Mouse (Mus musculus): ENCODE data around the gene Gli3.

DNA sequence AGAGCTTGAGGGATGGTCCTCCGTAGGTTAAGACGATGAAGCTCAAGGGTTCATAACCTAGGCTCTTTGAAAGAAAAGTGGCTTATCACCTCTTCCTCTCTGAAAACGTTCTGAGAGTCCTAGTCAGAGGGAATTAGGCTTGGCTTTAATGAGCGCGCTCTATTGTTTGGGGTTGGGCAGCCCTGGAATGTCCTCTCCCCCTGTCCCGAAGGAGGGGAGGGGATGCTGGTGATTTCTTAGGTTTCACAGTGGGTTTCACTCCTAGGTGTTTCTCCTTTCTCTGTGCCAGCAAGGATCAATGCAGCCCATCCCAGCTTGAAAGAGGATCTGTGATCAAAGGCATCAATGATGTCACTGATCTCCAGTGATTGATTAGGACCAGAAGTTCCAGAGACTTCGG lies 24.3 kb downstream of the Gli3 start:
- TF ChIP-seq CTCF (IDR thresholded peaks at IDR 0.05; ENCODE audit: control insufficient read depth, insufficient read depth, insufficient replicate concordance, low read depth, low read length) (no peak), POLR2A (IDR thresholded peaks at IDR 0.05; ENCODE audit: control insufficient read depth, low read depth, low read length) (no peak)
